Mouse (Mus musculus): ENCODE data around the gene Proser1.

- TF ChIP-seq CTCF (IDR thresholded peaks at IDR 0.05; ENCODE audit: control insufficient read depth, insufficient read depth, insufficient read length): no peak
- no peak for TF ChIP-seq CEBPB (IDR thresholded peaks at IDR 0.05; ENCODE audit: low read depth)
Measured at GRCm38 (mm10) chr3:53421656-53422055, 41.8 kb upstream of the Proser1 start.
